Mouse (Mus musculus) adrenal gland, adult 8-10 months (tissue): ENCODE measurements around the gene Gm13698. TPM values are rescaled to one million over a fixed set of nuclear protein-coding genes. Genes with fewer than 3 reads are reported as not detected.
"Not testable (repeated sequence)": the region's sequence is repeated elsewhere in the genome, so short reads cannot be mapped to it uniquely, and the experiment has no call there.

Source experiments
- DNase-seq: peaks from one replicate; pipeline ENCODE4 v3.0.0; 2022
- total RNA-seq, 4 experiments: library from RNA; stranded (reverse); gene quantifications; 2 replicates each; pipeline ENCODE4 v1.2.4; 2022

Gene Gm13698
- total RNA-seq, result 1 to 10 TPM; 1.4 to 2.5 (median 1.7) TPM

- DNase-seq, result not testable (repeated sequence)
These were observed at the start of gene Gm13698 for GRCm38 (mm10) chr2:83955393-83955792. Gm13698 (plus strand) TSS chr2:83955693.

- DNase-seq, result no peak
These were observed 25.9 kb upstream of the Gm13698 start for GRCm38 (mm10) chr2:83929478-83930088.

GRCm38 (mm10) chr2:83940931-83941361 is 14.5 kb upstream of the Gm13698 start, which contains the start of gene Zswim2:
Zswim2 (minus strand) TSS chr2:83941228.
- DNase-seq, result no peak

- no peak for DNase-seq
These were observed 14.1 kb upstream of the Gm13698 start for GRCm38 (mm10) chr2:83941378-83941777.

- DNase-seq, result no peak
These were observed 13.7 kb upstream of the Gm13698 start for GRCm38 (mm10) chr2:83941792-83942191.

GRCm38 (mm10) chr2:83961203-83961602 is 5.7 kb downstream of the Gm13698 start, which contains the start of gene Gm13693:
Gm13693 (plus strand) TSS chr2:83961503.
- DNase-seq, result not testable (repeated sequence)

- DNase-seq, result not testable (repeated sequence)
These were observed 11.5 kb downstream of the Gm13698 start, which contains the start of gene Gm13695 for GRCm38 (mm10) chr2:83967013-83967412. Gm13695 (plus strand) TSS chr2:83967313.

GRCm38 (mm10) chr2:83972823-83973222 is 17.3 kb downstream of the Gm13698 start, which contains the start of gene Gm13696:
Gm13696 (plus strand) TSS chr2:83973123.
- DNase-seq, result not testable (repeated sequence)

- not testable (repeated sequence) for DNase-seq
These were observed 23.1 kb downstream of the Gm13698 start, which contains the start of gene Gm13694 for GRCm38 (mm10) chr2:83978633-83979032. Gm13694 (plus strand) TSS chr2:83978933.

- DNase-seq, result not testable (repeated sequence)
These were observed 28.9 kb downstream of the Gm13698 start, which contains the start of gene Gm13697 for GRCm38 (mm10) chr2:83984443-83984842. Gm13697 (plus strand) TSS chr2:83984743.

GRCm38 (mm10) chr2:83990253-83990652 is 34.8 kb downstream of the Gm13698 start, which contains the start of gene Gm13691:
Gm13691 (plus strand) TSS chr2:83990553.
- not testable (repeated sequence) for DNase-seq

GRCm38 (mm10) chr2:83993639-83994255 is 38.3 kb downstream of the Gm13698 start:
- DNase-seq, result not testable (repeated sequence)

GRCm38 (mm10) chr2:83994526-83994925 is 39.0 kb downstream of the Gm13698 start:
- not testable (repeated sequence) for DNase-seq

Other genes with a start within 250 kb of the Gm13698 start
- gene Itgav, start 231.3 kb upstream of the Gm13698 start, total RNA-seq, result 100 to 1,000 TPM; 115 to 144 (median 126) TPM
- 1 to 10 TPM; 4.4 to 8.6 (median 6.0) TPM for gene Fam171b, start 143.1 kb upstream of the Gm13698 start, total RNA-seq
- gene Zswim2, start 14.5 kb upstream of the Gm13698 start, total RNA-seq, result not detected
- gene Gm13693, start 5.8 kb downstream of the Gm13698 start, total RNA-seq, result 1 to 10 TPM; 1.4 to 2.5 (median 1.7) TPM
- gene Gm13695, start 11.6 kb downstream of the Gm13698 start, total RNA-seq, result 1 to 10 TPM in 2 of 4 experiments, not detected in 2; 1.2 to 1.6 TPM
- gene Gm13696, start 17.4 kb downstream of the Gm13698 start, total RNA-seq, result 1 to 10 TPM; 1.4 to 2.5 (median 1.7) TPM
- 1 to 10 TPM; 1.4 to 2.5 (median 1.7) TPM for gene Gm13694, start 23.2 kb downstream of the Gm13698 start, total RNA-seq
- 1 to 10 TPM; 1.4 to 2.5 (median 1.7) TPM for gene Gm13697, start 29.1 kb downstream of the Gm13698 start, total RNA-seq
- gene Gm13691, start 34.9 kb downstream of the Gm13698 start, total RNA-seq, result 1 to 10 TPM; 1.4 to 2.5 (median 1.7) TPM